Mouse (Mus musculus) hindbrain, embryonic 14.5 days (tissue): Measurements from ENCODE around the gene Ccdc7b. TPM values are rescaled to one million over a fixed set of nuclear protein-coding genes. Genes with fewer than 3 reads are reported as not detected.
"Not testable (repeated sequence)": the region's sequence is repeated elsewhere in the genome, so short reads cannot be mapped to it uniquely, and the experiment has no call there.

ENCODE experiments used
- ATAC-seq: fragments of 200-750 bp; cut with Nextera tagmentation; 2 replicates; pipeline ENCODE4 v1.8.0; 2017; ENCODE audit warnings: moderate number of reproducible peaks, mild to moderate bottlenecking, moderate TSS enrichment, moderate library complexity; ENCODE audit not compliant: low FRiP score
- DNase-seq: peaks from one replicate; pipeline ENCODE4 v3.0.0-alpha.2; 2015; ENCODE audit warnings: low spot score
- H3K27ac ChIP-seq: fragments of 300-500 bp; sonication (generic); 2 replicates; pipeline ENCODE4 v1.5.1; 2014; ENCODE audit warnings: mild to moderate bottlenecking, moderate library complexity
- H3K27me3 ChIP-seq: fragments of 300-500 bp; sonication (generic); 2 replicates; pipeline ENCODE4 v1.6.1; 2014; ENCODE audit warnings: mild to moderate bottlenecking, low read length, mixed read lengths; ENCODE audit not compliant: control insufficient read depth, insufficient read depth
- H3K36me3 ChIP-seq: fragments of 300-500 bp; sonication (generic); replicated peaks from 2 replicates; pipeline ENCODE4 v1.6.1; 2014; ENCODE audit not compliant: control insufficient read depth, insufficient read depth
- H3K4me1 ChIP-seq: fragments of 300-500 bp; sonication (generic); replicated peaks from 2 replicates; pipeline ENCODE4 v1.6.1; 2014; ENCODE audit warnings: antibody characterized with exemption, low read length, mixed read lengths; ENCODE audit not compliant: control insufficient read depth, insufficient read depth
- H3K4me2 ChIP-seq: fragments of 300-500 bp; sonication (generic); replicated peaks from 2 replicates; pipeline ENCODE4 v1.6.1; 2014; ENCODE audit warnings: mild to moderate bottlenecking, moderate library complexity
- H3K4me3 ChIP-seq: fragments of 300-500 bp; sonication (generic); replicated peaks from 2 replicates; pipeline ENCODE4 v1.5.1; 2014; ENCODE audit warnings: mild to moderate bottlenecking, low read length
- H3K9ac ChIP-seq: fragments of 300-500 bp; sonication (generic); 2 replicates; pipeline ENCODE4 v1.6.1; 2014
- H3K9me3 ChIP-seq: fragments of 300-500 bp; sonication (generic); 2 replicates; pipeline ENCODE4 v1.6.1; 2016; ENCODE audit warnings: low read length; ENCODE audit not compliant: control insufficient read depth
- WGBS: fragments of 180-500 bp; shearing (Covaris S2); extraction: QIAGEN DNeasy Blood & Tissue Kit; methylation state at CpG from one replicate; pipeline ENCODE4 v1.1.7; 2014; 5-methylcytosine and 5-hydroxymethylcytosine counted together
- polyA plus RNA-seq: library from polyadenylated mRNA; unstranded; fragments of >200 nt; fragmentation: Nextera tagmentation; extraction: Ambion mirVana; gene quantifications from 2 replicates; pipeline ENCODE4 v1.2.1, GENCODE M21; 2014

Ccdc7b gene
- polyA plus RNA-seq: not detected in 2 replicates

DNA sequence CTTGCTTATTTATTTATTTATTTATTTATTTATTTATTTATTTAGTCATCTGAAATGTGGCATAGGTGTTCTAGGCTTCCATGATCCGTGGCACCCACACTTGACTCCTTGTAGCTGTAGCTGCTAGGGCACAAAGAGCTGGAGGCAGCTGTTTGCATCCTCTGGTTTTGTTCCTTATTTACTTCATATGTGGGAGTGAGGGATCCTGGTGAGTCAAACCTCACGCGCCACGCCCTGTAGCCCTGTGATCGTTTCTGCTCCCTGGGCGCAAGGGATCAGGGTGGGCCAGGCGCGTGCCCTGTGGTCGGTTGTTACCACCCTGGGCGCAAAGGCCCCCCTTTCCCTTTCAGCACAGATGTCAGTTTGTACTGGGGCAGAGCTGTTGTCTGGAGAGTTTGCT, at the start of gene Ccdc7b:
TSS of gene Ccdc7b (plus strand) at position 301 of the 400 bp plus-strand sequence.
- 88% methylated on average over 1 of the region's 10 CpGs for WGBS
- ATAC-seq: not testable (repeated sequence)

DNA sequence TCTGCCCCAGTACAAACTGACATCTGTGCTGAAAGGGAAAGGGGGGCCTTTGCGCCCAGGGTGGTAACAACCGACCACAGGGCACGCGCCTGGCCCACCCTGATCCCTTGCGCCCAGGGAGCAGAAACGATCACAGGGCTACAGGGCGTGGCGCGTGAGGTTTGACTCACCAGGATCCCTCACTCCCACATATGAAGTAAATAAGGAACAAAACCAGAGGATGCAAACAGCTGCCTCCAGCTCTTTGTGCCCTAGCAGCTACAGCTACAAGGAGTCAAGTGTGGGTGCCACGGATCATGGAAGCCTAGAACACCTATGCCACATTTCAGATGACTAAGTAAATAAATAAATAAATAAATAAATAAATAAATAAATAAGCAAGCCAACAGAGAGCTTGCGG, 1.5 kb upstream of the Ccdc7b start, which contains the start of gene Ccdc7a:
TSS of gene Ccdc7a (minus strand) at position 101 of the 400 bp plus-strand sequence.
- H3K27me3 ChIP-seq, H3K4me2 ChIP-seq, H3K4me3 ChIP-seq, H3K27ac ChIP-seq, H3K9me3 ChIP-seq, DNase-seq, ATAC-seq, H3K9ac ChIP-seq, H3K4me1 ChIP-seq, H3K36me3 ChIP-seq: not testable (repeated sequence)
- 81% methylated on average over 2 of the region's 11 CpGs for WGBS

More for the DNA sequence above, at the start of gene Ccdc7b:
- not testable (repeated sequence) for H3K4me3 ChIP-seq, H3K4me1 ChIP-seq, H3K4me2 ChIP-seq, H3K36me3 ChIP-seq, H3K27me3 ChIP-seq, DNase-seq, H3K9ac ChIP-seq, H3K9me3 ChIP-seq, H3K27ac ChIP-seq

DNA sequence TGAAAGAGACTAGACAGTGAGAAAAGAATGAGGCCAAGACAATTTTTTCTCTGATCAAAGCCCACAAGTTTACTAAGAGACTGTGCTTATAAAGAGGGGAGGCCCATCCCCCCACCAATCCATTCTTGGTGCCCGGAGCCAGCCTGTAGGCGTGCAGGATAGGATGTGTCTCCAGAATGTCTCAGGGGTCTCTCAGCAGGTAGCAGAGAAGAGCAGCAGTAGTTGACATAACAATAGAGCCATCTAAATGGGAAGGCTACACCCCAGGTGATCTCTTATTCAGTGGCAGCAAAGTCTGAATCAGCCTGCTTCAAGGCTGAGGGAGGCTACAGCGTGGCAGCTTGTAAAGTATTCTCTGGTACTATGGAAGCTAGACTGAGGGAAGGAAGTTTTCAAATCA, 48.8 kb downstream of the Ccdc7b start:
- DNase-seq, H3K27ac ChIP-seq, H3K4me3 ChIP-seq, H3K9me3 ChIP-seq, ATAC-seq, H3K4me2 ChIP-seq, H3K4me1 ChIP-seq, H3K9ac ChIP-seq, H3K36me3 ChIP-seq, H3K27me3 ChIP-seq: not testable (repeated sequence)
- 20% methylated on average over 3 of the region's 3 CpGs for WGBS

DNA sequence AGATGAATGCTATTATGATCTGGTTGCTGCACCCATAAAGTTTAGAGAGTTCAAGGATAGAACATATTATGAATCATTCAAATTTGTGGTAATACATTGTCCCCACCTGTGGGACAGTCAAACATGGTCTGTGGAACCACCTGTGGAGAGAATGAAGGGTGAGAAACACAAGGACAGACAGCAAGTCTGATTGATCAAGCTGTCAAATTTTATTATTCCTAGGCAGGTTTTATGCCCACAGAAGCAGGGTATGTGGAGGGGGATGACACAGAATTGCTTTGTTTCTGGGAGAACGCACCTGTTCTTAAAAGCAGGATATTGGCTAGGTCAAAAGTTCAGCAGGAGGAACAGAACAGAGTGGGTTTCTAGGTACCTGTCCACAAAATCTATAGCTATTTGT, 64.6 kb downstream of the Ccdc7b start, which contains the start of gene Gm10999:
TSS of gene Gm10999 (minus strand) at position 101 of the 400 bp plus-strand sequence.
- no peak within 1 kb of the TSS for H3K9ac ChIP-seq
- no peak for DNase-seq
- H3K9me3 ChIP-seq: 0 out of 2 replicates have a peak, but pooled peaks cover 3% of the 10 kb centered on the region
- WGBS: 100% methylated on average over 1 of the region's 1 CpGs
- no peak within 1 kb of the TSS for H3K4me3 ChIP-seq
- ATAC-seq: no peak
- no peaks in the 10 kb centered on the region for H3K4me1 ChIP-seq
- H3K27ac ChIP-seq: no peak within 1 kb of the TSS
- H3K4me2 ChIP-seq: no peak within 1 kb of the TSS
- no peaks in the 10 kb centered on the region for H3K27me3 ChIP-seq
- no peaks in the 10 kb centered on the region for H3K36me3 ChIP-seq

DNA sequence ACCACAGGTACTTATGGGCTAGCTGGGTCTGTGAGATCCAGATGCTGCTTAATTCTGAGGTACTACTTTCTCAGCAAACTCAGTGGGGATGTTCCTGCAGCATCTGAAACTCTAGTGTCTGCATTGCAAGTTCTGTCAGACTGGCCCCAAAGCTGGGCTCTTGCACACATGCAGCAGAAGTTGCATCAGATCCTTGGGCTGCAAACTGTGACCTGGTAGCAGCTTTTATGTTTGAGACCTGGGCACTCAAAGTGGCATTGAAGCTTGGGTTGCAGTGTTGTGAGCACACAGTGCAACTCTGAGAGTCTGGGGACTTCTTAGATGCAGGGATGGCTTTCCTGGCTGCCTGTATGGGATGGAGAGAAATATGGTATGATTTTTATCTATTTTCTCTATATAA, 66.5 kb downstream of the Ccdc7b start:
- no peaks in the 10 kb centered on the region for H3K4me1 ChIP-seq
- H3K4me2 ChIP-seq: no peak overlapping the region
- no peak overlapping the region for H3K27ac ChIP-seq
- H3K27me3 ChIP-seq: no peaks in the 10 kb centered on the region
- no peak overlapping the region for H3K4me3 ChIP-seq
- ATAC-seq: no peak
- no peak overlapping the region for H3K9ac ChIP-seq
- no peak for DNase-seq
- H3K36me3 ChIP-seq: no peaks in the 10 kb centered on the region
- H3K9me3 ChIP-seq: no peaks in the 10 kb centered on the region

Other genes starting within 250 kb of the Ccdc7b start
- gene Ccdc7a, start 1.6 kb upstream of the Ccdc7b start, polyA plus RNA-seq: not detected in 2 replicates
- gene Gm10999, start 64.5 kb downstream of the Ccdc7b start, polyA plus RNA-seq: not detected in 2 replicates
- gene 2610044O15Rik8, start 167.3 kb downstream of the Ccdc7b start, polyA plus RNA-seq: 28.4 and 28.8 TPM in 2 replicates